Mouse (Mus musculus) liver, embryonic 14.5 days (tissue): ENCODE measurements around the gene Zfp366. TPM values are rescaled to one million over a fixed set of nuclear protein-coding genes. Genes with fewer than 3 reads are reported as not detected.

Source experiments
- ATAC-seq: fragments of 200-750 bp; cut with Nextera tagmentation; 2 replicates; pipeline ENCODE4 v1.8.0; 2017; ENCODE audit warnings: moderate number of reproducible peaks, mild to moderate bottlenecking, moderate library complexity; ENCODE audit not compliant: insufficient read depth
- DNase-seq, 3 experiments: peaks; one replicate each; pipeline ENCODE4 v3.0.0-alpha.2; 2012 to 2013; ENCODE audit warnings: low read depth in 3 of 3, low spot score in 3 of 3
- H3K27ac ChIP-seq: fragments of 300-500 bp; sonication (generic); 2 replicates; pipeline ENCODE4 v1.5.1; 2014; ENCODE audit warnings: moderate library complexity, mild to moderate bottlenecking, control low read depth, inconsistent platforms
- H3K27me3 ChIP-seq: fragments of 300-500 bp; sonication (generic); 2 replicates; pipeline ENCODE4 v1.6.1; 2014; ENCODE audit warnings: mild to moderate bottlenecking, low read length, moderate library complexity; ENCODE audit not compliant: control insufficient read depth, insufficient read depth
- H3K36me3 ChIP-seq: fragments of 300-500 bp; sonication (generic); replicated peaks from 2 replicates; pipeline ENCODE4 v1.6.1; 2014; ENCODE audit warnings: low read depth; ENCODE audit not compliant: control insufficient read depth, insufficient read depth
- H3K4me1 ChIP-seq, 2 experiments: fragments of 200-500 bp in 1 of 2; fragments of 300-500 bp in 1 of 2; sonication (generic) in 1 of 2; replicated peaks; 2 replicates each; pipeline ENCODE4 v1.6.1; 2012 to 2014; ENCODE audit warnings: antibody characterized with exemption in 1 of 2, inconsistent platforms in 1 of 2, low read length in 1 of 2; ENCODE audit not compliant: control insufficient read depth in 2 of 2, insufficient read depth in 2 of 2
- H3K4me2 ChIP-seq: fragments of 300-500 bp; sonication (generic); 2 replicates; pipeline ENCODE4 v1.6.1; 2014; ENCODE audit warnings: low read depth, mild to moderate bottlenecking, control low read depth, moderate library complexity
- H3K4me3 ChIP-seq, 2 experiments: fragments of 200-500 bp in 1 of 2; fragments of 300-500 bp in 1 of 2; sonication (generic) in 1 of 2; 2 replicates each; pipeline ENCODE4 v1.5.1; 2012 to 2014; ENCODE audit warnings: low read depth in 2 of 2, low read length in 2 of 2, mild to moderate bottlenecking in 2 of 2, control low read depth in 1 of 2, inconsistent platforms in 1 of 2, moderate library complexity in 1 of 2; ENCODE audit not compliant: insufficient read depth in 1 of 2
- H3K9ac ChIP-seq: fragments of 300-500 bp; sonication (generic); replicated peaks from 2 replicates; pipeline ENCODE4 v1.6.1; 2014; ENCODE audit warnings: mild to moderate bottlenecking, control low read depth, moderate library complexity
- H3K9me3 ChIP-seq: fragments of 300-500 bp; sonication (generic); 2 replicates; pipeline ENCODE4 v1.6.1; 2016; ENCODE audit warnings: low read length, mixed read lengths; ENCODE audit not compliant: control insufficient read depth
- CTCF ChIP-seq: IDR thresholded peaks from 2 replicates; pipeline ENCODE4 v1.5.1; 2016; ENCODE audit warnings: antibody characterized with exemption, low read depth, control low read depth
- EP300 ChIP-seq: IDR thresholded peaks from 2 replicates; pipeline ENCODE4 v1.6.1; 2016; ENCODE audit warnings: antibody characterized with exemption, low read depth
- WGBS: fragments of 180-500 bp; shearing (Covaris S2); extraction: QIAGEN DNeasy Blood & Tissue Kit; methylation state at CpG from one replicate; pipeline ENCODE4 v1.1.7; 2014; ENCODE audit not compliant: insufficient replicate concordance; 5-methylcytosine and 5-hydroxymethylcytosine counted together
- polyA plus RNA-seq, 2 experiments: library from polyadenylated mRNA; depleted of rRNA in 1 of 2; stranded (reverse) in 1 of 2; unstranded in 1 of 2; fragments of >200 nt; fragmentation: Nextera tagmentation in 1 of 2; extraction: Ambion mirVana in 1 of 2; gene quantifications; 2 replicates each; pipeline versions ENCODE4 v1.2.1 to v1.2.3; 2012 to 2014

The Zfp366 gene
- polyA plus RNA-seq, 2 experiments: 0.28 to 0.46 TPM

GRCm38 (mm10) chr13:99287207-99287606 lies 102.6 kb downstream of the Zfp366 start:
- Histone ChIP-seq H3K27me3 (no peaks in the 10 kb centered on the region), H3K4me3 (no peak overlapping the region), H3K4me1 (no peaks in the 10 kb centered on the region), H3K36me3 (no peaks in the 10 kb centered on the region), H3K27ac (no peak overlapping the region), H3K9ac (no peak overlapping the region), H3K9me3 (no peaks in the 10 kb centered on the region), H3K4me2 (no peak overlapping the region)
- WGBS: 49% methylated on average over 4 of the region's 4 CpGs
- DNase-seq (peak in 1 of 3 experiments; percentile 4), ATAC-seq (no peak)
- TF ChIP-seq EP300 (no peak), CTCF (no peak)

- H3K9ac ChIP-seq: no peak overlapping the region
- DNase-seq (no peak), ATAC-seq (no peak)
- WGBS: 45% methylated on average over 9 of the region's 9 CpGs
- H3K9me3 ChIP-seq: no peaks in the 10 kb centered on the region
- no peak overlapping the region for H3K4me2 ChIP-seq
- H3K27me3 ChIP-seq: no peaks in the 10 kb centered on the region
- no peak for TF ChIP-seq CTCF
- no peak for TF ChIP-seq EP300
- no peak overlapping the region for H3K27ac ChIP-seq
- H3K36me3 ChIP-seq: no peaks in the 10 kb centered on the region
- H3K4me1 ChIP-seq: no peaks in the 10 kb centered on the region
- H3K4me3 ChIP-seq: no peak overlapping the region
Measured at GRCm38 (mm10) chr13:99287786-99288185, 103.2 kb downstream of the Zfp366 start.

DNA sequence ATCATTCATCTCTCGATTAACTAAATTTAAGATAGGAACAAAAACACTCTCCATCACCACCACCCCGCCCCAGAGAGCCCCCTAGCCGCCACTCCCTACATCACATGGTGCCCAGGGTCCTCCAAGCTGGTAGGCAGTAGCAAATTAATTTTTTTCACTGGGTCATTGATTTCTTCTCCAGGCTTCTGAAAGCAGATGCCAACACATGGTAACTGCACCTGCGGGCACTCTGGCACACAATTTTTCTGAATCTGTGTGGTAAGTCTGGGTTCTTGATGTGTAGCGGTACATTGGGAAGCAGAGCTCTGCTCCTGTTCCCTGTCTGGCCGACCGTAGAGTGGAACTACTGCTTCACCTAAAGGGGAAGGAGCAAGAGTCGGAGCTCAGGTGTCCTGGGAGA lies 106.1 kb downstream of the Zfp366 start:
- no peak for DNase-seq
- H3K4me3 ChIP-seq: no peak overlapping the region
- H3K9me3 ChIP-seq: no peaks in the 10 kb centered on the region
- whole genome bisulfite sequencing: 69% methylated on average over 8 of the region's 8 CpGs
- H3K4me2 ChIP-seq: no peak overlapping the region
- no peaks in the 10 kb centered on the region for H3K4me1 ChIP-seq
- TF ChIP-seq EP300 (no peak), CTCF (no peak)
- no peak overlapping the region for H3K27ac ChIP-seq
- no peaks in the 10 kb centered on the region for H3K27me3 ChIP-seq
- H3K9ac ChIP-seq: no peak overlapping the region
- H3K36me3 ChIP-seq: no peaks in the 10 kb centered on the region
- ATAC-seq: no peak

GRCm38 (mm10) chr13:99294176-99294575 lies 109.6 kb downstream of the Zfp366 start:
- Histone ChIP-seq H3K4me2 (no peak overlapping the region), H3K9ac (no peak overlapping the region), H3K4me1 (no peaks in the 10 kb centered on the region), H3K36me3 (no peaks in the 10 kb centered on the region), H3K9me3 (no peaks in the 10 kb centered on the region), H3K4me3 (no peak overlapping the region), H3K27ac (no peak overlapping the region), H3K27me3 (no peaks in the 10 kb centered on the region)
- TF ChIP-seq EP300 (no peak), CTCF (no peak)
- 78% methylated on average over 13 of the region's 13 CpGs for WGBS
- DNase-seq (no peak), ATAC-seq (no peak)

DNA sequence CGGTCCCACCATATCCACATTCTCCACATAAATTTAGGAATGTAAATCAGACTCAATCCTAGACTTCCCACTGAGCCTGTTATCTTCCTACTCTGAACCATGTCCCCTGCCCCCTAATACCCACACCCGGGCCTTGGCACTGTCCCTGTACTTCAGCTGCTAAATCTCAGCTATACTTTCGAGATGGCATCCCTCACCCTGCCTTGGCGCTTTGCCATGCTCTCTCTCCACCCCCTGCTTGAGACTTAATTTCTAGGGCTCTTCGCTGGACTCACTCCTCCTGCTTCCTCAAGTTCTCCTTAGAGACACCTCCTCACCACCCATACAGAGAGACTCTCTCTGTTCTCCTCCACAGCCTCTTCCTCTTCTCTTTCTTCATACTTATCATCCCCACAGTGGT lies 115.3 kb downstream of the Zfp366 start:
- no peaks in the 10 kb centered on the region for H3K36me3 ChIP-seq
- TF ChIP-seq CTCF: no peak
- TF ChIP-seq EP300: no peak
- WGBS: 62% methylated on average over 5 of the region's 5 CpGs
- H3K4me2 ChIP-seq: no peak overlapping the region
- DNase-seq (no peak), ATAC-seq (no peak)
- no peak overlapping the region for H3K4me3 ChIP-seq
- no peaks in the 10 kb centered on the region for H3K27me3 ChIP-seq
- H3K27ac ChIP-seq: no peak overlapping the region
- no peaks in the 10 kb centered on the region for H3K9me3 ChIP-seq
- H3K4me1 ChIP-seq: no peaks in the 10 kb centered on the region; a peak in 1 of 4 replicates
- no peak overlapping the region for H3K9ac ChIP-seq

Other genes with a start within 250 kb of the Zfp366 start
- gene 1700024P04Rik, start 200.3 kb upstream of the Zfp366 start, polyA plus RNA-seq (2012; rRNA removed): not detected in 2 replicates
- not detected in 2 replicates for gene 1700024P04Rik, start 200.3 kb upstream of the Zfp366 start, polyA plus RNA-seq (2014; fragmentation: Nextera tagmentation; extraction: Ambion mirVana)
- gene Ptcd2, start 159.9 kb downstream of the Zfp366 start, polyA plus RNA-seq (2012; rRNA removed): 9.0 and 13.3 TPM in 2 replicates
- 28.4 and 31.4 TPM in 2 replicates for gene Ptcd2, start 159.9 kb downstream of the Zfp366 start, polyA plus RNA-seq (2014; fragmentation: Nextera tagmentation; extraction: Ambion mirVana)
- 10.8 and 14.4 TPM in 2 replicates for gene Mrps27, start 160.0 kb downstream of the Zfp366 start, polyA plus RNA-seq (2012; rRNA removed)
- 21.5 and 24.6 TPM in 2 replicates for gene Mrps27, start 160.0 kb downstream of the Zfp366 start, polyA plus RNA-seq (2014; fragmentation: Nextera tagmentation; extraction: Ambion mirVana)